Mouse (Mus musculus): Measurements from ENCODE around the gene Lingo4.

The Lingo4 gene

GRCm38 (mm10) chr3:94379831-94380510 lies 18.3 kb upstream of the Lingo4 start:
- in situ Hi-C loops (cut with MboI; ENCODE audit: low pct_unique_long_range_greater_than_20kb in 1 of 2, low sequenced_read_pairs in 2 of 2, unreplicated experiment in 1 of 2): no loop called here

- in situ Hi-C loops (cut with MboI; ENCODE audit: low pct_unique_long_range_greater_than_20kb in 1 of 2, low sequenced_read_pairs in 2 of 2, unreplicated experiment in 1 of 2): no loop called here
These were observed 16.0 kb upstream of the Lingo4 start for GRCm38 (mm10) chr3:94382308-94382707.

GRCm38 (mm10) chr3:94383476-94383875 lies 14.8 kb upstream of the Lingo4 start:
- in situ Hi-C loops (cut with MboI; ENCODE audit: low pct_unique_long_range_greater_than_20kb in 1 of 2, low sequenced_read_pairs in 2 of 2, unreplicated experiment in 1 of 2): no loop called here

DNA sequence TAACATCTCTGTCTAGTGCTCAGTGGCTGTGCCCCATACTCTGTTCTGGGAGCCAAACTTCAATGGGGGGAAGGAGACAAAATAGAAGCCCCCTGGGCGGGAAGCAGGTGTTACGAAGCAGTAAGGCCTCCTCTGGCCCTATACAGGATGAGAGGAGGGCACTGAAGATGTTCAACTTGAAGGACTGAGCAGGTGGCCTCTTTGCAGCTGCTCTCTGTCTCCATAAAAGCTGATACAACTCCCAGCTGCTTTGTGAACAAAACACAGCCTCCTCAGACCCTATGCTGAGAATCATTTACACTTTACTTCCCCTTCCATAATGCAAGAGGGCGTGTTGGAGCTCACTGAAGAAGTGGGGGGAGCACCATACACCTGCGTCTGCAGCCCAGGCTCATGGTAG lies 11.6 kb upstream of the Lingo4 start:
- in situ Hi-C loops (cut with MboI; ENCODE audit: low pct_unique_long_range_greater_than_20kb in 1 of 2, low sequenced_read_pairs in 2 of 2, unreplicated experiment in 1 of 2): no loop called here

DNA sequence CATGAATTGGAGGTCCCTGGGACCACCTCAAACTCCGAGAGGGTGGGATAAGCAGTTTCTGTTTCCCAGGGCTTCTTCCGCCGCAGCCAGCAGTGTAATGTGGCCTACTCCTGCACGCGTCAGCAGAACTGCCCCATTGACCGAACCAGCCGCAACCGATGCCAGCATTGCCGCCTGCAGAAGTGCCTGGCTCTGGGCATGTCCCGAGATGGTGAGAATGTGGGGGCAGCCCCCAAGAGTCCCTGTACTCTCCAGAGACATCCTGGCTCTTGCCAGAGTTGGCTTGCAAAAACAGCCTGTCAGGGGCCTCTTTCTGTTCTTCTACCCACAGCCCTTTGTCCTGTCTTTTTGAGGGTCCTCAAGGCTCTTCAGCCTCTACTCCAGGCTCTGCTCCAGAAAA lies 10.9 kb upstream of the Lingo4 start:
- in situ Hi-C loops (cut with MboI; ENCODE audit: low pct_unique_long_range_greater_than_20kb in 1 of 2, low sequenced_read_pairs in 2 of 2, unreplicated experiment in 1 of 2): no loop called here

DNA sequence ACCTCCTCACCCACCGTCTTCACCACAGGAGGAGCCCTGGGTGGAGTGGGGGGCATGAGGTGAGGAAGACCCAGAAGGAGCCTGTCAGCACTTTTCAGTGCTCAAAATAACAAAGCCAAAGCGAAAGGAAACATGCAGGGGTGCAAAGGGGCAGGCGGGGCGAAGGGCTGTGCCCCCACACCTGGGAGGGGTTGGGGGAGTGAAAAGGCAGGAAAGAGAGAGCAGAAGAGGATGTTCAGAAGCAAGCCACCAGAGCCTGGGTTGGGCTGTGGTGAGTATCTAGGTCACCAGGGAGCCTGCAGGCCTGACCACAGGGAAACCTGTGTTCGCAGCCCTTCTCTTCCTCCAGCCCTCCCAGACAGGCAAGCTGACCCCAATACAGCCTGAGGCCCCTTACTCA lies 10.3 kb upstream of the Lingo4 start:
- in situ Hi-C loops (cut with MboI; ENCODE audit: low pct_unique_long_range_greater_than_20kb in 1 of 2, low sequenced_read_pairs in 2 of 2, unreplicated experiment in 1 of 2): no loop called here

DNA sequence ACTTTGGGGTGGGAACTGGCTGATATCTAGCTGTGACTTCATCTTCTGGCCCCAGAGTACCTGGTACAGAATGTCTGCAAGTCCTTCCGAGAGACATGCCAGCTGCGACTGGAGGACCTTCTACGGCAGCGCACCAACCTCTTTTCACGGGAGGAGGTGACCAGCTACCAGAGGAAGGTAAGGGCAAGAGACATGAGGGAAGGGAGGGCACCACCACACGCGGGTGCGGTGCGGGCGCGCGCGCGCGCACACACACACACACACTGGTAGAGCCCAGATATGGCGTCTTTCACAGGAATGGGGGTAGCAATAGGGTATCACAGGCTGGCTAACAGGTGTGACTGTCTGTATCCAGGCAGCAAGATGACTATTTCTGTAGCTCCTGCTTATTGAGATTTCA lies 8.9 kb upstream of the Lingo4 start:
- in situ Hi-C loops (cut with MboI; ENCODE audit: low pct_unique_long_range_greater_than_20kb in 1 of 2, low sequenced_read_pairs in 2 of 2, unreplicated experiment in 1 of 2): no loop called here

DNA sequence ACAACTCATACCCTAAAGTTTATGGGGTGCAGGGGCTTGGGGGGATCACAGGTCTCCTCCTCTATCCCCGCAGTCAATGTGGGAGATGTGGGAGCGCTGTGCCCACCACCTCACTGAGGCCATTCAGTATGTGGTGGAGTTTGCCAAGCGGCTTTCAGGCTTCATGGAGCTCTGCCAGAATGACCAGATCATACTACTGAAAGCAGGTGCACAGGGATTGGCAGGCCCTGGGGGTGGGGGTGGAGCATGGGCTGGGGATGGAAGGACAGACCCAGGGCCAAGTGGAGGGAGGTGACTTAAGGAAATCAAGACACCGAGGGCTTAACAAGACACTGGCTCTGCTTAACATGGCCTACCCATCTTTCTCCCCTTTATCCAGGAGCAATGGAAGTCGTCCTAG lies 7.3 kb upstream of the Lingo4 start:
- in situ Hi-C loops (cut with MboI; ENCODE audit: low pct_unique_long_range_greater_than_20kb in 1 of 2, low sequenced_read_pairs in 2 of 2, unreplicated experiment in 1 of 2): no loop called here

GRCm38 (mm10) chr3:94392128-94392527 lies 6.2 kb upstream of the Lingo4 start:
- in situ Hi-C loops (cut with MboI; ENCODE audit: low pct_unique_long_range_greater_than_20kb in 1 of 2, low sequenced_read_pairs in 2 of 2, unreplicated experiment in 1 of 2): no loop called here

DNA sequence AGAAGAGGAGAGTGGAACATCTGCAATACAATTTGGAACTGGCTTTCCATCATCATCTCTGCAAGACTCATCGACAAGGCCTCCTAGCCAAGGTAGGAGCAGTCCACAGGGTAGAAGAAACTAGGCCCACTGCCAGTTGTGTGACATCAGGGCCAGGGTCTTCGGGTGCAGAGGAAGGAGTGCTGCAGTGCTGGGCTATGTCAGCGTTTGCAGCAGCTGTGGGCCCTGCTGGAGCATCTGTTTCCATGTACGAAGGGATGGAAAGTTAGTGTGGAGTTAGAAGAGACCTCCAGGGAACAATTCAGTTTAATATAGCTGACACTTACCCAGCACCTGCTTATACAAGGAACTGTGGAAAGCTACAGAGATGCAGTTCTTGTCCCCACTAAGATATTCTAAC lies 5.3 kb upstream of the Lingo4 start:
- in situ Hi-C loops (cut with MboI; ENCODE audit: low pct_unique_long_range_greater_than_20kb in 1 of 2, low sequenced_read_pairs in 2 of 2, unreplicated experiment in 1 of 2): no loop called here

DNA sequence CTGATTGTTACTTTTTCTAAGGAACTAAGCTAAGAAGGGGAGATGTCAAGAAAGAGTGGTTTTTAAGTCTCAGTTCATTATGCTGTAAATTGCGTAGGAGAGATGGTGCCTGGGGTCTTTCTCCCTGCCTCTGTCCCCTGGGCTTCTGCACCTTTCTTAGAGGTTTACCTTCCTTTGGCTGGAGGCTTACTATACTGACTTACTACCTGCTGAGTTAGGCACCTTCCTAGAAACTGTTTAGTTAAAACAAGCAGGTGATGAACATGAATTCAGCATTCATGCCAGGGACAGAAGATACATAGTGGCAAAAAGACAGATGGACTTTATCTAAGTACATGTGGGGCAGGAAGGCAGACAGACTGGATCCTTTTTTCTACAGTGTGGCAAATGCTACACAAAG lies 2.0 kb upstream of the Lingo4 start:
- in situ Hi-C loops (cut with MboI; ENCODE audit: low pct_unique_long_range_greater_than_20kb in 1 of 2, low sequenced_read_pairs in 2 of 2, unreplicated experiment in 1 of 2): no loop called here

DNA sequence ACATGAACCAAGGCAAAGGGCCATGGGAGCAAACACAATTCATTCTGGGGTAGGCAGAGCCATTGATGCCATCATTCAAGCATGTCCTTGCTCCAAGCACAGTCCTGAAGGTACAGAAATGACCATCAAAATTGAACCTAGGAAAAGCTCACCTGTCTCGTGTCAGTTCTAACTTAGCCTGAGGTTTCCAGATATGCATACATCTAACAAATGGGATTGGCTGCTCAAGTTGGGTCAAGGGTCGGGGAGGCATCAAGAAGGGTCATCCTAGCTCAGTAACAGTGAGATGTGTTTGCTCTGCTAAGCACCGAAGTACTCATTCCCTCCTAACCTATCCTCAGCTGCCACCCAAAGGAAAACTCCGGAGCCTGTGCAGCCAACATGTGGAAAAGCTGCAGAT lies 1.5 kb upstream of the Lingo4 start:
- in situ Hi-C loops (cut with MboI; ENCODE audit: low pct_unique_long_range_greater_than_20kb in 1 of 2, low sequenced_read_pairs in 2 of 2, unreplicated experiment in 1 of 2): no loop called here

DNA sequence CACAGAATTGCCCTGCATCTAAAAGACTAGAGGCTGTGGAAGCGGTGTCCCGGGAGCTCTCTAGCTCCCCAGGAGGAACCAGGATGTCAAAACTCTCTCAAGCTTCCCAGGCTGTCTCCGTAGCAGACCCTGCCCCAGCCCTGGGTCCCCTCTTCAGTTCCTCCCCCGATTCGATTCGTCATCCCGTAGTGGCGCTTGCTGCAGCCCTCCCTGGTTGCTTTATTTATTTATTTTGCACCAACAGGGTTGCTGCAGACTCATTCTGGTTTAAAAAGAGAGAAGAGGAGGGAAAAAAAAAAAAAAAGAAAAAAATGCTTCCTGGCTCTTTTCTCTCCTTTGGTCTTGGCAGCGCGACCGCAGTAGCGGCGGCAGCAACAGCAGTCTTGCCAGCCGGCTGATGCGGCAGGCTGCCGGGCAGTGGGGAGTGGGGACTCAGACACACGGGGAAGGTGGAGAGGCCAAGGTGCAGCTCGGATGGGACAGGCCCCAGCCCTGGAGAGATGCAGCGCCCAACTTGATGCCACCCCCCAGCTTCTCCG lies 695 bp downstream of the Lingo4 start:
- in situ Hi-C loops (cut with MboI; ENCODE audit: low pct_unique_long_range_greater_than_20kb in 1 of 2, low sequenced_read_pairs in 2 of 2, unreplicated experiment in 1 of 2): no loop called here

DNA sequence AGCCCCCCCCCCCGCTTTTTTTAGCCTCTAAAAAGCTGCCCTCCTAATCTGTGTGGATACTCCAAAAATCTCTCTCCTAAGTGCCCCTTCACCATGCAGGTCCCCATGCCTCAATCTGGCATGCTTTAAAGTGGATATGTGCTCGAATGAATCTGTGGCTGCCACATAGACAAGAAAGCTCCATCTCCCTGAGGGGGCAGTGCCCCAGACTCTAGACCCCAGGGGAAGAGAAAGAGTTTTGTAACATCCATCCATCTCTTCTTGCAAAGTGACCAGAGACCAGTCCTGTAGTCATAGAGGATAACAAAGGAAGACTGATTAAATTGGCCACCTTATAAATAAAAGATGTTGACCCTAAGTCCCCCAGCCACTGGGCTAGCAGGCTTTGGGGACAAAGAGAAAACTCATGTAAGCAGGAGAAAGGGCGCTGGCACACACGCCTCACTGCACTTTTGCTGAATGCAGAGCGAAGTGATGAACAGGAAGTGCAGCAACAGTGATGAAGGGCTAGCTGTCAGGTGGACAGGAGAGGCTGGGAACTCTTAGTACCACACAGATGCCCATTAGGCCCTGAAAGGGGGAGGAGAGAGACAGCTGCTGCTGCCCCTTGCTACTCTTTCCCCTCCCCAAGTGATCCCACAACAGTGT lies 1.5 kb downstream of the Lingo4 start:
- in situ Hi-C loops (cut with MboI; ENCODE audit: low pct_unique_long_range_greater_than_20kb in 1 of 2, low sequenced_read_pairs in 2 of 2, unreplicated experiment in 1 of 2): no loop called here

DNA sequence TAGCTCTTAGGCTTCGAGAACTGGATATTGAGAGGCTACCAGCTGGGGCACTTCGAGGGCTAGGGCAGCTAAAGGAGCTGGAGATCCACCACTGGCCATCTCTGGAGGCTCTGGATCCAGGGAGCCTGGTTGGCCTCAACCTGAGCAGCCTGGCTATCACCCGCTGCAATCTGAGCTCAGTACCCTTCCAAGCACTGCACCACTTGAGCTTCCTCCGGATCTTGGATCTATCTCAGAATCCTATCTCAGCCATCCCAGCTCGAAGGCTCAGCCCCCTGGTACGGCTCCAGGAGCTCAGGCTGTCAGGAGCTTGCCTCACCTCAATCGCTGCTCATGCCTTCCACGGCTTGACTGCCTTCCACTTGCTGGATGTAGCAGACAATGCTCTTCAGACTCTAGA lies 4.1 kb downstream of the Lingo4 start:
- in situ Hi-C loops (cut with MboI; ENCODE audit: low pct_unique_long_range_greater_than_20kb in 1 of 2, low sequenced_read_pairs in 2 of 2, unreplicated experiment in 1 of 2): no loop called here

GRCm38 (mm10) chr3:94404366-94405054 lies 6.2 kb downstream of the Lingo4 start:
- in situ Hi-C loops (cut with MboI; ENCODE audit: low pct_unique_long_range_greater_than_20kb in 1 of 2, low sequenced_read_pairs in 2 of 2, unreplicated experiment in 1 of 2): no loop called here

DNA sequence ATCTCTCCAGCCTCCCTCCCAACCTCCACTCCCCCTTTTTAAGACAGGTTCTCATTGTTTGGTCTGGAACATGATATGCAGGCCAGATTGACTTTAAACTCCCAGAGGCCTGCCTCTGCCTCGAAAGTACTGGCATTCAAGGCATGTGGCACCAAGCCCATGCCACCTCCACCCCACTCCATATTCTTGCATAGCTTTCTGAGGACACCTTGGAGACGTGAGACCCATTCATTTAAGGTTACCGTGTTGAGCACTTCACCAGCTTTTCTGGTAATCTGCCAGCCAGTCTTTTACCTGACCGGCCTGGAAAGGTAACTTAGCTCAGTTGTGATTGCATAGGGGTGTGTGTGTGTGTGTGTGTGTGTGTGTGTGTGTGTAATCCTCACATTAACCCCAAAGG lies 7.2 kb downstream of the Lingo4 start:
- in situ Hi-C loops (cut with MboI; ENCODE audit: low pct_unique_long_range_greater_than_20kb in 1 of 2, low sequenced_read_pairs in 2 of 2, unreplicated experiment in 1 of 2): no loop called here

DNA sequence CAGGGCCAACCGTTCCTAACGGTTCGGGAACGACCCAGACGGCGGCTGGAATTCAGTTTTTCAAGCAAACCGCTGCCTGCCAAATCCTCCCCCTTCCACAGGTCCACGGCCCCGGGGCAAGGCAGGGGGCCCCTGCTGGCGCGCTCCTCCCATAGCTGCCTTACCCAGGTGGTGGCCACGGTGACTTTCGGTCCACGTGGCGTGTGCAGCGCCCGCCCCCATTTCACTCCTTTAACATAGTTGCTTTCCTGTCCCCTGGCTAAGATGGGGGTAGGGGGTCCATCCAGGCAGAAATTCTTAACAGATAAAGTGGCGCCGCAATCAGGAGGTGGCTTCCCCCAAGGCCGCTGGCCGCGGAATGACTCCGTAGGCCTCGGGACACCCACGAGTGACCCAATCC lies 14.2 kb downstream of the Lingo4 start:
- in situ Hi-C loops (cut with MboI; ENCODE audit: low pct_unique_long_range_greater_than_20kb in 1 of 2, low sequenced_read_pairs in 2 of 2, unreplicated experiment in 1 of 2): no loop called here

- in situ Hi-C loops (cut with MboI; ENCODE audit: low pct_unique_long_range_greater_than_20kb in 1 of 2, low sequenced_read_pairs in 2 of 2, unreplicated experiment in 1 of 2): no loop called here
These were observed 14.8 kb downstream of the Lingo4 start, which contains the start of gene Tdrkh for GRCm38 (mm10) chr3:94413031-94413679. Gene Tdrkh, plus strand, starts transcription at chr3:94413273.
